Mouse (Mus musculus) liver, postnatal 0 days (tissue): ENCODE measurements around the gene Il13ra1. TPM values are rescaled to one million over a fixed set of nuclear protein-coding genes. Genes with fewer than 3 reads are reported as not detected.

Experiments used
- ATAC-seq: fragments of 200-750 bp; cut with Nextera tagmentation; 2 replicates; pipeline ENCODE4 v1.8.0; 2017; ENCODE audit warnings: mild to moderate bottlenecking, moderate library complexity
- DNase-seq: peaks from one replicate; pipeline ENCODE4 v3.0.0-alpha.2; 2016
- H3K27ac ChIP-seq: fragments of 300-500 bp; sonication (generic); 2 replicates; pipeline ENCODE4 v1.5.1; 2014; ENCODE audit warnings: antibody characterized with exemption, moderate library complexity, mild to moderate bottlenecking, low read depth
- H3K27me3 ChIP-seq: fragments of 300-500 bp; sonication (generic); 2 replicates; pipeline ENCODE4 v1.6.1; 2014; ENCODE audit warnings: low read length, control low read depth, mixed read lengths; ENCODE audit not compliant: insufficient read depth
- H3K36me3 ChIP-seq: fragments of 300-500 bp; sonication (generic); replicated peaks from 2 replicates; pipeline ENCODE4 v1.6.1; 2014; ENCODE audit warnings: mild to moderate bottlenecking, control low read depth, low read length, moderate library complexity, mixed read lengths; ENCODE audit not compliant: insufficient read depth
- H3K4me1 ChIP-seq: fragments of 300-500 bp; sonication (generic); 2 replicates; pipeline ENCODE4 v1.6.1; 2014; ENCODE audit warnings: antibody characterized with exemption, mild to moderate bottlenecking, control low read depth; ENCODE audit not compliant: insufficient read depth
- H3K4me2 ChIP-seq: fragments of 300-500 bp; sonication (generic); 2 replicates; pipeline ENCODE4 v1.6.1; 2014; ENCODE audit warnings: low read depth, mild to moderate bottlenecking, low read length, moderate library complexity, mixed read lengths
- H3K4me3 ChIP-seq: fragments of 300-500 bp; sonication (generic); 2 replicates; pipeline ENCODE4 v1.5.1; 2014; ENCODE audit warnings: low read depth, low read length
- H3K9ac ChIP-seq: fragments of 300-500 bp; sonication (generic); replicated peaks from 2 replicates; pipeline ENCODE4 v1.6.1; 2014; ENCODE audit warnings: mild to moderate bottlenecking, moderate library complexity
- H3K9me3 ChIP-seq: fragments of 300-500 bp; sonication (generic); 2 replicates; pipeline ENCODE4 v1.6.1; 2016; ENCODE audit warnings: mild to moderate bottlenecking, control low read depth, low read length, mixed read lengths
- CTCF ChIP-seq: sonication (generic); IDR thresholded peaks from 2 replicates; pipeline ENCODE4 v1.5.1; 2016; ENCODE audit warnings: antibody characterized with exemption, low read depth
- EP300 ChIP-seq: IDR thresholded peaks from 2 replicates; pipeline ENCODE4 v1.6.1; 2016; ENCODE audit warnings: antibody characterized with exemption, low read depth, mild to moderate bottlenecking
- WGBS: fragments of 180-500 bp; shearing (Covaris S2); extraction: QIAGEN DNeasy Blood & Tissue Kit; methylation state at CpG from one replicate; pipeline ENCODE4 v1.1.7; 2014; ENCODE audit not compliant: insufficient replicate concordance; 5-methylcytosine and 5-hydroxymethylcytosine counted together
- polyA plus RNA-seq: library from polyadenylated mRNA; unstranded; fragments of >200 nt; fragmentation: Nextera tagmentation; extraction: Ambion mirVana; gene quantifications from 2 replicates; pipeline ENCODE4 v1.2.1, GENCODE M21; 2015

Gene Il13ra1
- polyA plus RNA-seq, 1 experiment from 2014 or later = 10.0 TPM

DNA sequence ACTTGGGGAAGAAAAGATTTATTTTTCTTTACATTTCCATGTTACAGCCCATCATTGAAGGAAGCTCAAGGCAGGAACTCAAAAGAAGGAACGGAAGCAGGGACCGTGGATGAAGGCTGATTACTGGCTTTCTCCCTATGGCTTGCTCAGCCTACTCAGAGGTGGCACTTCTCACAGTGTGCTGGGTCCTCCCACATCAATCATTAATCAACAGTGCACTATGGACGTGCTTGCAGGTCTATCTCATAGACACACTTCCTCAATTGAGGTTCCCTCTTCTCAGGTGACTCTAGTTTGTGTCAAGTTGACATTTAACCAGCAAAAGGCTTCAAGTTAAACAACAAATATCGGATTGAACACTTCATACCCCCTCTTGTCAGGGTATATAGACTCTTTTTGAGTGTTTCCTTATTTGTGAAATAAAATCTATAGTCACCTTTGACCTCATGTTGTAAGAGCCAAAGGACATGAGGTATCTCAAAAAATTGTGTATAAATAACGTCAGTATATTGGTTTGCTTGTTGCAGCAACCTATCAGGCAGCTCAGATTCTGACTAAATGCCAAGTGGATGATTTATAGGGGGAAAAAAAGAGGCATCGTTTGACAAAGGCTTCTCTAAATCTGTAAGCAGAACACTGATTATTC is 30.2 kb downstream of the Il13ra1 start:
- H3K36me3 ChIP-seq = no peaks in the 10 kb centered on the region
- no peak overlapping the region for H3K4me2 ChIP-seq
- 48% methylated on average over 6 of the region's 6 CpGs for WGBS
- TF ChIP-seq CTCF = no peak
- TF ChIP-seq EP300 = 0 out of 2 replicates have a peak, but pooled peaks have one; percentile 14
- peak; percentile 94 for ATAC-seq
- DNase-seq = peak; percentile 11
- H3K27ac ChIP-seq = no peak overlapping the region
- no peak overlapping the region for H3K4me3 ChIP-seq
- H3K27me3 ChIP-seq = no peaks in the 10 kb centered on the region
- H3K9me3 ChIP-seq = no peaks in the 10 kb centered on the region
- H3K9ac ChIP-seq = no peak overlapping the region
- H3K4me1 ChIP-seq = no peaks in the 10 kb centered on the region

GRCm38 (mm10) chrX:36146746-36147145 is 34.8 kb downstream of the Il13ra1 start:
- 58% methylated on average over 4 of the region's 4 CpGs for WGBS
- no peaks in the 10 kb centered on the region for H3K9me3 ChIP-seq

GRCm38 (mm10) chrX:36150100-36150499 is 38.2 kb downstream of the Il13ra1 start:
- TF ChIP-seq EP300 (no peak), CTCF (peak; percentile 35)
- Histone ChIP-seq H3K4me2 (no peak overlapping the region), H3K27me3 (no peaks in the 10 kb centered on the region), H3K9me3 (no peaks in the 10 kb centered on the region), H3K27ac (no peak overlapping the region), H3K9ac (no peak overlapping the region), H3K4me1 (no peaks in the 10 kb centered on the region), H3K4me3 (no peak overlapping the region), H3K36me3 (no peaks in the 10 kb centered on the region)
- DNase-seq = no peak
- ATAC-seq = no peak

More at GRCm38 (mm10) chrX:36146746-36147145, 34.8 kb downstream of the Il13ra1 start:
- ATAC-seq (no peak), DNase-seq (no peak)
- Histone ChIP-seq H3K9ac (no peak overlapping the region), H3K27me3 (no peaks in the 10 kb centered on the region), H3K4me3 (no peak overlapping the region), H3K4me2 (no peak overlapping the region), H3K27ac (no peak overlapping the region), H3K4me1 (no peaks in the 10 kb centered on the region), H3K36me3 (no peaks in the 10 kb centered on the region)
- no peak for TF ChIP-seq EP300
- TF ChIP-seq CTCF = no peak

DNA sequence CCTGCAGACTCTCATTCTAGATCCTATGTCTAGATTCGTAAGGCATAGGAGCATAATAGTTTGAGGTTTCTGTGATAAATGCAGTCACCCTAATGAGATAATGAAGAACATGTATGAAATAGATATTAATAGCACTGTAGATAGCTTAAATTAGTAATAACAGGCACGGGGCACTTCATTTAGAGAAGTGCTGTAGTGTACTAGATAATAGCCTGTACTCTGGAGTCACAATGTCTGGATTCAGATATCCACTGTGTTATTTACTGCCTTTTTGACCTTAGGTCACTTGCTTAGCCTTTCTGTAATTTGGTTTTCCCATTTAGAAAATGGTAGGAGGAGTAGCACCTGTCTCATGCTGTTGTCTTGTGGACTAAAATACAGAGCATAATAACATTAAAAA is 44.8 kb downstream of the Il13ra1 start:
- Histone ChIP-seq H3K4me3 (no peak overlapping the region), H3K4me2 (no peak overlapping the region), H3K9me3 (no peaks in the 10 kb centered on the region), H3K9ac (no peak overlapping the region), H3K4me1 (no peaks in the 10 kb centered on the region), H3K27ac (no peak overlapping the region), H3K27me3 (no peaks in the 10 kb centered on the region), H3K36me3 (no peaks in the 10 kb centered on the region)
- TF ChIP-seq EP300 (no peak), CTCF (no peak)
- WGBS = 54% methylated on average over 2 of the region's 2 CpGs
- DNase-seq = no peak
- ATAC-seq = no peak

GRCm38 (mm10) chrX:36161567-36161966 is 49.7 kb downstream of the Il13ra1 start:
- H3K27ac ChIP-seq = no peak overlapping the region
- no peak overlapping the region for H3K4me3 ChIP-seq
- TF ChIP-seq EP300 = no peak
- no peak for TF ChIP-seq CTCF

GRCm38 (mm10) chrX:36183625-36184024 is 71.7 kb downstream of the Il13ra1 start:
- DNase-seq (peak; percentile 56), ATAC-seq (no peak)
- H3K9me3 ChIP-seq = no peaks in the 10 kb centered on the region
- TF ChIP-seq CTCF = peak; percentile 74
- TF ChIP-seq EP300 = no peak
- no peak overlapping the region for H3K4me3 ChIP-seq
- no peak overlapping the region for H3K9ac ChIP-seq
- no peaks in the 10 kb centered on the region for H3K36me3 ChIP-seq
- no peak overlapping the region for H3K27ac ChIP-seq
- no peak overlapping the region for H3K4me2 ChIP-seq
- H3K4me1 ChIP-seq = no peaks in the 10 kb centered on the region
- H3K27me3 ChIP-seq = no peaks in the 10 kb centered on the region

More at GRCm38 (mm10) chrX:36161567-36161966, 49.7 kb downstream of the Il13ra1 start:
- Histone ChIP-seq H3K36me3 (no peaks in the 10 kb centered on the region), H3K4me1 (no peaks in the 10 kb centered on the region), H3K4me2 (no peak overlapping the region), H3K27me3 (no peaks in the 10 kb centered on the region), H3K9ac (no peak overlapping the region), H3K9me3 (no peaks in the 10 kb centered on the region)
- DNase-seq = no peak
- WGBS = 30% methylated on average over 4 of the region's 4 CpGs
- no peak for ATAC-seq
